Comparison of ENCODE assay signal across 23 mouse cellular contexts in the genomic region with DNA sequence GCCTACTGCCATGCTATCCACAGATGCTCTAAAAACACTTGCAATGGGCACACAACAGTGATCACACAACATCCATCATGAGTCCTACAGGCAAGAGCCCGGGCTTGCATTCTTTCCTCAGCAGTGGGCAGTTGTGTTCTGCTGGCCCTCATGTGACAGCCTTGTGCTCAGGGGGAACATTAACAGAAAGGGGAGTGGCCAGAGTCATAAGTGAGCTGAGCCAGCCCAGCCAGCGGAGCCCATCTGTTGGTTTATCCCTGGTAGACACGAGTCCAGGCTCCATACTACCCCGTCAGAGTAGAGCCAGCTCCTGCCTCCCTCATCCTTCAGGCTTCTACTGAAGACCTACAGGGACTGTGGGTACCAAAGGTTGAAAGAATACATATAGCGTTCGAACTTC. TPM values are rescaled to one million over a fixed set of nuclear protein-coding genes. Genes with fewer than 3 reads are reported as not detected.
DNase-seq lines count a peak whose midpoint lies in the region; ATAC-seq and TF ChIP-seq lines count a peak whose summit lies in the region.
"Had no signal": no experiment of that assay in that cellular context is flagged by ENCODE, and none has a peak within 500 bp of the region (broad histone marks: within the 10 kb centered on the region; RNA-seq: fewer than 3 reads in every experiment).

No protein-coding gene starts in this region.

- H3K36me3 ChIP-seq in kidney, adult 2 months (ENCODE audit: control insufficient read depth, insufficient read depth, low read length), result no peaks in the 10 kb centered on the region; the same call in 1 of the 2 replicates
- no peaks in the 10 kb centered on the region for H3K36me3 ChIP-seq in liver, embryonic 11.5 days (ENCODE audit: control insufficient read depth, insufficient read depth, low read length)
- H3K36me3 ChIP-seq in heart, embryonic 11.5 days (ENCODE audit: control insufficient read depth, insufficient read depth, low read length), result no peaks in the 10 kb centered on the region
- H3K36me3 ChIP-seq: embryonic facial prominence, embryonic 10.5 days; hindbrain, embryonic 15.5 days; midbrain, embryonic 12.5 days had no signal

- no peaks in the 10 kb centered on the region for H3K9me3 ChIP-seq in liver, embryonic 11.5 days (ENCODE audit: control insufficient read depth, low read length)
- no peaks in the 10 kb centered on the region for H3K9me3 ChIP-seq in heart, embryonic 11.5 days (replicated peaks; ENCODE audit: control insufficient read depth, low read length)
- H3K9me3 ChIP-seq: embryonic facial prominence, embryonic 10.5 days; hindbrain, embryonic 15.5 days; midbrain, embryonic 12.5 days had no signal

- DNase-seq in kidney, adult 2 months, result peak; percentile 92
- DNase-seq in kidney, postnatal 10 days, result peak; percentile 75
- DNase-seq in liver, embryonic 11.5 days (ENCODE audit: low spot score), result no peak
- peak; percentile 86 for DNase-seq in yolk sac, embryonic 10.5 days (ENCODE audit: low spot score)
- DNase-seq in adrenal gland, adult 8-10 months, result no peak
- DNase-seq in right cerebral cortex, postnatal 25 days, result no peak
- DNase-seq: cerebellum, adult 2 months; gastrocnemius, adult 2 months; heart, adult 18-20 months; heart, postnatal 36 days; retina, postnatal 1 day; thymus, postnatal 25 days had no signal

- WGBS in kidney, adult 2 months, result 46% methylated on average over 6 of the region's 6 CpGs
- WGBS in liver, embryonic 11.5 days, result 78% methylated on average over 6 of the region's 6 CpGs
- 81% methylated on average over 6 of the region's 6 CpGs for WGBS in heart, embryonic 11.5 days (ENCODE audit: insufficient replicate concordance)

- H3K27ac ChIP-seq in kidney, adult 2 months (ENCODE audit: insufficient read depth, low read depth, low read length), result peak overlapping the region; percentile 93
- H3K27ac ChIP-seq in liver, embryonic 11.5 days (ENCODE audit: low read depth, low read length), result peak overlapping the region; percentile 57
- H3K27ac ChIP-seq in heart, embryonic 11.5 days (ENCODE audit: low read depth, low read length), result no peak overlapping the region
- H3K27ac ChIP-seq: embryonic facial prominence, embryonic 10.5 days; gastrocnemius, adult 2 months; hindbrain, embryonic 15.5 days; midbrain, embryonic 12.5 days had no signal

- H3K9ac ChIP-seq in liver, embryonic 11.5 days (ENCODE audit: low read depth, low read length), result 0 out of 2 replicates have a peak overlapping the region, but pooled peaks have one; percentile 32
- H3K9ac ChIP-seq in heart, embryonic 11.5 days (ENCODE audit: low read depth, low read length), result no peak overlapping the region
- H3K9ac ChIP-seq: hindbrain, embryonic 15.5 days; midbrain, embryonic 12.5 days had no signal

- no peaks in the 10 kb centered on the region for H3K27me3 ChIP-seq in kidney, adult 2 months (replicated peaks; ENCODE audit: control insufficient read depth, insufficient read depth, low read length)
- H3K27me3 ChIP-seq in liver, embryonic 11.5 days (replicated peaks; ENCODE audit: control insufficient read depth, insufficient read depth, low read length), result peaks cover 10% of the 10 kb centered on the region
- peaks cover 53% of the 10 kb centered on the region for H3K27me3 ChIP-seq in heart, embryonic 11.5 days (ENCODE audit: control insufficient read depth, insufficient read depth, low read length)
- H3K27me3 ChIP-seq: CH12.LX had no signal

- H3K4me3 ChIP-seq in kidney, adult 2 months (ENCODE audit: insufficient read depth, low read depth, low read length), result peak overlapping the region; percentile 8; the same call in 1 of the 2 replicates
- H3K4me3 ChIP-seq in liver, embryonic 11.5 days (ENCODE audit: low read depth, low read length), result peak overlapping the region; percentile 25
- H3K4me3 ChIP-seq in heart, embryonic 11.5 days (ENCODE audit: low read depth, low read length), result no peak overlapping the region
- H3K4me3 ChIP-seq: embryonic facial prominence, embryonic 10.5 days; gastrocnemius, adult 2 months; hindbrain, embryonic 15.5 days; midbrain, embryonic 12.5 days had no signal

- H3K4me2 ChIP-seq in liver, embryonic 11.5 days, result peak overlapping the region; percentile 41
- H3K4me2 ChIP-seq in heart, embryonic 11.5 days, result no peak overlapping the region
- H3K4me2 ChIP-seq: hindbrain, embryonic 15.5 days; midbrain, embryonic 12.5 days had no signal

- no peak for ATAC-seq in liver, embryonic 11.5 days (replicated peaks; ENCODE audit: low FRiP score)
- no peak for ATAC-seq in heart, embryonic 11.5 days (replicated peaks; ENCODE audit: insufficient number of reproducible peaks, low FRiP score, low TSS enrichment)
- ATAC-seq: intestine, postnatal 0 days; lung, postnatal 0 days had no signal

- TF ChIP-seq POLR2A in kidney, adult 2 months (IDR thresholded peaks at IDR 0.05; ENCODE audit: low read depth, low read length), result peak; percentile 31

- H3K4me1 ChIP-seq in kidney, adult 2 months (ENCODE audit: control insufficient read depth, insufficient read depth, low read length), result peaks cover 36% of the 10 kb centered on the region
- peaks cover 26% of the 10 kb centered on the region for H3K4me1 ChIP-seq in liver, embryonic 11.5 days (replicated peaks; ENCODE audit: control insufficient read depth, insufficient read depth, low read length)
- H3K4me1 ChIP-seq in heart, embryonic 11.5 days (ENCODE audit: control insufficient read depth, insufficient read depth, low read length), result peaks cover 7% of the 10 kb centered on the region; the same call in 1 of the 2 replicates

- TF ChIP-seq CTCF in kidney, adult 2 months (conservative IDR thresholded peaks at IDR 0.05; ENCODE audit: insufficient read depth, insufficient read length, low read depth, low read length), result no peak

RNA-seq across cellular contexts. Expression of a gene that starts 6.4 kb away (rescaled TPM):
- 102 and 110 TPM in 2 replicates for polyA plus RNA-seq in kidney, adult 2 months (2012; rRNA removed)
- polyA plus RNA-seq in liver, embryonic 11.5 days (2014; fragmentation: Nextera tagmentation; extraction: Ambion mirVana), result 21.4 and 23.5 TPM in 2 replicates
- 1 to 10 TPM; 4.2 to 5.8 (median 4.8) TPM for total RNA-seq in adrenal gland, adult 8-10 months (2022)
- polyA plus RNA-seq in heart, embryonic 11.5 days (2014; fragmentation: Nextera tagmentation; extraction: Ambion mirVana), result 2.3 and 3.0 TPM in 2 replicates

RNA-seq across cellular contexts. Expression of a gene that starts 15.9 kb away (rescaled TPM):
- 17.0 and 19.8 TPM in 2 replicates for polyA plus RNA-seq in kidney, adult 2 months (2012; rRNA removed)
- 1.9 and 2.7 TPM in 2 replicates for polyA plus RNA-seq in liver, embryonic 11.5 days (2014; fragmentation: Nextera tagmentation; extraction: Ambion mirVana)
- total RNA-seq in adrenal gland, adult 8-10 months (2022), result 1 to 10 TPM; 1.6 to 3.1 (median 2.1) TPM
- polyA plus RNA-seq in heart, embryonic 11.5 days (2014; fragmentation: Nextera tagmentation; extraction: Ambion mirVana), result 0.67 and 0.68 TPM in 2 replicates
- total RNA-seq: gastrocnemius, adult 2 months; heart, postnatal 36 days; MEL had no signal

RNA-seq across cellular contexts. Expression of a gene that starts 23.7 kb away (rescaled TPM):
- 5.4 and 7.3 TPM in 2 replicates for polyA plus RNA-seq in kidney, adult 2 months (2012; rRNA removed)
- 0.09 and 0.41 TPM in 2 replicates for polyA plus RNA-seq in liver, embryonic 11.5 days (2014; fragmentation: Nextera tagmentation; extraction: Ambion mirVana)
- under 1 TPM in 1 of 4 experiments, not detected in 3; 0.21 TPM for total RNA-seq in adrenal gland, adult 8-10 months (2022)
- 0.31 TPM in 1 of 2 replicates, not detected in the other for polyA plus RNA-seq in heart, embryonic 11.5 days (2014; fragmentation: Nextera tagmentation; extraction: Ambion mirVana)
- total RNA-seq: gastrocnemius, adult 2 months; heart, adult 18-20 months; left cerebral cortex, postnatal 25 days; megakaryocyte progenitor cell, adult 5-6 weeks; monocyte, adult 5-6 weeks had no signal
- polyA plus RNA-seq: midbrain, embryonic 12.5 days had no signal

RNA-seq across cellular contexts. Expression of a gene that starts 28.2 kb away (rescaled TPM):
- polyA plus RNA-seq in kidney, adult 2 months (2012; rRNA removed), result 65.1 and 71.5 TPM in 2 replicates
- 134 and 147 TPM in 2 replicates for polyA plus RNA-seq in liver, embryonic 11.5 days (2014; fragmentation: Nextera tagmentation; extraction: Ambion mirVana)
- 10 to 100 TPM; 36.4 to 46.7 (median 43.0) TPM for total RNA-seq in adrenal gland, adult 8-10 months (2022)
- 65.0 and 71.2 TPM in 2 replicates for polyA plus RNA-seq in heart, embryonic 11.5 days (2014; fragmentation: Nextera tagmentation; extraction: Ambion mirVana)

RNA-seq across cellular contexts. Expression of a gene that starts 33.0 kb away (rescaled TPM):
- 0.16 and 0.44 TPM in 2 replicates for polyA plus RNA-seq in kidney, adult 2 months (2012; rRNA removed)
- 3.4 and 4.7 TPM in 2 replicates for polyA plus RNA-seq in liver, embryonic 11.5 days (2014; fragmentation: Nextera tagmentation; extraction: Ambion mirVana)
- total RNA-seq in adrenal gland, adult 8-10 months (2022), result 1 to 10 TPM; 2.0 to 6.1 (median 2.7) TPM
- polyA plus RNA-seq in heart, embryonic 11.5 days (2014; fragmentation: Nextera tagmentation; extraction: Ambion mirVana), result 1.4 and 2.6 TPM in 2 replicates
- total RNA-seq: heart, adult 18-20 months; heart, postnatal 36 days had no signal

Comparison
In these comparisons a context has a peak if more than half of its experiments do, and no peak if none do; other contexts are left out.
1. DNase-seq: peak in kidney, adult 2 months (single experiment), kidney, postnatal 10 days (single experiment) and yolk sac, embryonic 10.5 days (single experiment); none in liver, embryonic 11.5 days (single experiment), adrenal gland, adult 8-10 months (single experiment) and right cerebral cortex, postnatal 25 days (single experiment).